Mouse (Mus musculus) kidney, postnatal 25 days (tissue): ENCODE data around the gene Lrrc55.
"Not testable (repeated sequence)": the region's sequence is repeated elsewhere in the genome, so short reads cannot be mapped to it uniquely, and the experiment has no call there.

ENCODE experiments used
- DNase-seq, 2 experiments: peaks; one replicate each; pipeline ENCODE4 v3.0.0; 2021; ENCODE audit warnings: mixed read lengths in 2 of 2

The Lrrc55 gene

DNA sequence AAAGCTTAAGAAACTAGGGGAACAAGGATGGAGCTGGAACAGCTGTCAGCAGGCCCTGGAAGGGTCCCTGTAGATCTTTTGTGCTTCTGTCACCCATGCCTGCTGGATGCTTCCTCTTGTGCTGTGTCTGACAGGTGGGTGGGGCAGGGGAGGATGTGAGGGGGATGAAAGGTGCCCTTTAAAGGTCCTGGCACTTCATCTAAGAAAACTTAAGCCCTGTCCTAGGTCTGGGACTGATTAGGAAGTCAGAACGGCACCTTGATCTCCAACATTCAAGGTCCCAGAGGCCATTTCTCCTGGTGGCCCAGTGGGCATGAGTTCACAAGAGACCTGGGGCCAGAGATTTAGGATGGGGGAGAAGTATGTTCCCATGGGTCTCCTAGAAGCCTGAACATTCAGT is at the start of gene Lrrc55:
Gene Lrrc55 (minus strand): TSS at position 297 of the 400 bp plus-strand sequence.
- DNase-seq: no peak

DNA sequence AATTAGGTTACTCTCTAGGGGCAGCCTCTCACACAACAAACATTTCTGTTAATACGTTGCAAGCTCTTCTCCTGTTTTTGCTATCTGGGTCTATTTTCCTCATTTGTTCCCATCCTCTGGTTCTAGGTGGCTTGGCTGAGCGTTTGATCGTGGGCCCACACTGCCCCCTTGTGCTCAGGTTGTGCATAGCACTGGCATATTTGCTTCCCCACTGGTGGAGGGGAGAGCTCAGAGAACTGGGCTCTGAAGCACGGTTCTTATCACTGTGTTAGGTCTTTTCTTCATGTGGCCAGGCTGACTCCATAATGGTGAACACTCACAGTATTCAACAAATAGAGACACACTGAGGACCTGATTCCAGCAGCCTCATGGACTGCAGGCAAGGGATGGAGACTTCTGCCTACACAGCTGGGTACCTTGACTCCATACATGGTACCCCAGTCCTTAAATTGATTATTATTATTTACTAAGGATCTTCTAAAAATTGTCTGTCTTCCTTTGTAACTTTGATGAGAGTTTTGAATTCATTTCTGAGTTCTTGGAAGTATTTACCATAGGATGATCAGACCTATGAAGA is 49.6 kb upstream of the Lrrc55 start:
- DNase-seq: peak; percentile 63 to 79

- DNase-seq: no peak
Measured at GRCm38 (mm10) chr2:85245737-85246136, 48.7 kb upstream of the Lrrc55 start.

GRCm38 (mm10) chr2:85238068-85238667 is 41.2 kb upstream of the Lrrc55 start:
- DNase-seq: peak in 1 of 2 experiments; percentile 11

DNA sequence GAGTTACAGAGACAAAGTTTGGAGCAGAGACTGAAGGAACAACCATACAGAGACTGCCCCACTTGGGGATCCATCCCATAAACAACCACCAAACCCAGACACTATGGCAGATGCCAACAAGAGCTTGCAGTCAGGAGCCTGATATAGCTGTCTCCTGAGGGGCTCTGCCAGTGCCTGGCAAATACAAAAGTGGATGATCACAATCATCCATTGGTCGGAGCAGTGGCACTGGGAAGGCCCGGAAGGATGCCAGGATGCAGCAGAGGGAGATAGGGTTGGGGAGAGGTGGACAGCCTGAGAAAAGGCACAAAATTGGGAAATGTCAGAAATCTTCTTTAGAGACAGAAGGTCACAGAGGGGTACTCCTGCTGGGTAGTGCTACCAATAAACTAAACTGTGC is 40.2 kb upstream of the Lrrc55 start:
- not testable (repeated sequence) for DNase-seq

DNA sequence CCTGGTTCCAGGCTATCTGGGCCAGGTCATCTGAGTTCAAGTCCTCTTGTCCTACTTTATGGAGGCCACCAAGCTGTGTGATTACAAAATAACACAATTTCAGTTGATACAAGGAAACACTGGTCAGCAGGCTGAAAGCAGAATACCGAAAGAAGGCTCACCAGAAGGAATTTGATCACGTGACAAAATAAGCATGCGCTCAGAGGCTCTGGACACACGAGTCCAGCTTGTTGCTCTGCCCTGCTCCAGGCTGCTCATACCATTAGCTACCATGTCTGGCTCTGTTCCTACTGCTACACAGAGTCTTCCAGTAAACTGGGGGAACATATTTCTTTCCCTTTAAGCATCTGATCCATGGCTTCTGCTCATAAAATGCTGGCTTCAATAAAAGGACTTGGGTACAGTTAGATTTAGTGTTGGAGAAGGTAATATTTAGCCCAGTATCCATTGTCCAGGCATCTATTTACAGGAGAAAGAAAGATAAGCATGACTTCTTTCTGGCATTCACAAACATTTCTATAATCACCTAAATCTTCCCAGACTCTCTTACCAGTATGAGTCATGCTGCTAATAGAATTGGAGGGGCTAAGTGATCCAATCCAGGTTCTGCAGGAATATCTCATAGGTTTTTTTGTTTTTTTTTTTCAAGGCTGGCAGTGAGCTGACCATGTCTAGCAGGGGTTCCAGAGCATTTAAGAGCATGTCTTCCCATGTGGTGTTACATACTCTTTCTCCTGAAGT is 33.9 kb upstream of the Lrrc55 start:
- DNase-seq: no peak

DNA sequence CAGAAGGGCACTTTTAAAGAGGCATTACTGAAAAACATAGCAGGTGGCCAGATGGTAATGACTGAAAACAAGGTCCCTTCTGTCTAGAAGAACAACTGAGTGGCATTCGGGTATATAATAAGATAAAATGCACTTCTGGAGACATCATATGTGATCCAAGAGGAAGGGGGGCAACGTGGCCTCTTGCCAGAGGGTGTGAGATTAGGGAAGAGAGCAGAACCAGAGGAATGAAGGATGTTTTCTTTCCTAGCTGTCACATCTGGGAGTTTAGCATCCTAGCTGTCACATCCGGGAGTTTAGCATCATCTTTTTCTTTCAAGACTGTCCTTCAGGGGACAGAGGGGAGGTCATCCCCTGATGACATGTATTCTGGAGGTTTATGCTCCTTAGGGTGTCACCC is 32.6 kb upstream of the Lrrc55 start:
- DNase-seq: no peak

- DNase-seq: no peak
Measured at GRCm38 (mm10) chr2:85227816-85228335, 30.9 kb upstream of the Lrrc55 start.

DNA sequence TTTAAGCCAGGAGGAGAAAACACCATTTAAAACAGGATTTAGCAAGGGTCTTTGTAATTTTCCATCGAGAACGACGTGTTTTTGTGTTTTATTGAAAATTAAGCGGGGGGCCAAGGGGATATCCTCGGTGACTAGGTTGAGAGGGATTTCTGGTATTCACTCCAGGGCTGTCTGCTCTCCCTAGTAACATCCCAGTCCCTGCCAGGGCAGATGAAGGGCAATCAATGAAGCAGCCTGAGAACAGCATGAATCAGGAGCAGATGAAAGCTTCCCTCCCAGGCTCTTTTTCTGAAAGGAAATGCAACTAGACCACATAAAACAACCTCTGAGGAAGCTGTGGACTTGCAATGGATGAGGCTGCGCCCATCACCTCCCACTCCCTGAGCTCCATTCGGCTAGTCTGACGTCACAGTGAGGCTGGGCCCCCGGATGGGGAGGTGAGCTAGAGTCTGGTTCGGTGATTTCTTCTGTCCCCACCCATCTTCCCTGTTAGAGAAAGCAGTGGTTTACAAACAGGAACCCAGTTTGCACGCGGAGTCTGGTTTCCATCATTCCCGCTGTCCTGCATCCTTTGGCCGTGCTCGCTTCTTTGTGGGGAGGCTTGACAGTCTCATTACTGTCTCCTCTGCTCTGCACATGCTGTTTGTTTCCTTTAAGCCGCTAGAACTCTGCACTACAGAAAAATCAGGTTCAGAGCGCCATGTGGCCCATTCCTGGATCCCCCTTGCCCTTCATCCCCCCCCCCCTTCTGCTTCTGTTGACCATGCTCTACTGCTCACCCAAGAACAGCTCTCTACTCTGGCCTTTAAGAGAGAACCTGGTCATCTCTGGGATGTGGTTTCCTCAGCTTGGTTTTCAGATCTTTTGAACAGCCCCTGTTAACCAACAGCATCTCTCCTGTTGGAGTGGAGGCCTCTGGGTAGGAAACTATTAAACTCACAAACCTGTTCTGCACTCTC is 27.5 kb upstream of the Lrrc55 start:
- DNase-seq: no peak

DNA sequence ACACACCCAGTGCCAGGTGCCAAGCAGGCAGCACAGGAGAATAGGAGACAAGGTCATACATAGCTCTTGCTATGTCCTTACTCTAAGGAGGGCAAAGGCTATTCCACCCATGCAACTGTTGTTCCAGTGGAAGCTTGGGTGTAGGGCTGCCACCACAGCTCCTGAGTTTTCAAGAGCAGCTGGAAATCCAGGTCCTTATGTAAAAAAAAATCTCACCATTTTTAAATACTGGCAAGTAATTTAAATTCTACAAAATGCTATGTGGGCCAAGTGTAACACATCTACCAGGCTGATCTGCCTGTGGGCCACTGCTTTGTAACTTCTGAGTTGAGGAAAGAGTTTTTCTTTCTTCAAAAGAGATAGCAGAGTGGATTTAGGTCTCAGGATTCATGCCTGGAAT is 19.6 kb upstream of the Lrrc55 start:
- no peak for DNase-seq

DNA sequence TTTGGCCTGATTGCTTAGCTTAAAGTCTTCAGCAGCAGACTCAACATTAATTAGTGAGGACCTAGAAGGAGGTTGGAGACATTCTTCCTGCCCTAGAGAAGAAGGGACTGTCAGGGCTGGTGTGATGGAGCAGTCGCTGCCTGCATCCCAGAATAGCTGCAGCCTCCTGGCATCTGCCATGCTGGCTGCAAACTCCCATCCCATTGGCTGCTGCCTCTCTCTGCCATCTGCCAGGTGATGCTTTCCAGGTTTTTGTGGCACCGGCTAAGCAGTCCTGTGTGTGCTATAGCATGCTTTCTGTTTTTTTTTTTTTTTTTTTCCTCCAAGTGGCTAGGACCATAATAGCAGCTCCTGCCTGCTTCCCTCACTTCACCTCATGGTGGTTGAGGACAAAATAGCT is 16.7 kb upstream of the Lrrc55 start:
- no peak for DNase-seq

GRCm38 (mm10) chr2:85209301-85209700 is 12.3 kb upstream of the Lrrc55 start:
- no peak for DNase-seq

DNA sequence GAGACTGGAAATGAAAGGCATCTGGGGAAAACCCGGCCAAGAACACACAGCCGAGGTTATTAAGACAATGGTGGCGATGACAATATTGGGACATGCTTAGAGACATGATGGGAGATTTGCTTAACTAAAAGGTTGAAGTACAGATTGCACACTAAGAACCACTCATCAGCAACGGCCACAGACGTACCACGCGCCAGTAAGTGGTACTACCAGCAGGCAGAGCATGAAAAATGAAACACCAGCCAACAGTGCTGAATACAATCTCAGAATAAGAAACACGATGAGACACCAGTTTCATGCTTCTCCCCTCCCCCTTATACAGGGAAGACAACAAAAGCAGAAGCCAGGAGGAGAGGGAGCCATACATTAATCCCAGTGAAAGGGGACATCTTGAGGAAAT is 8.2 kb upstream of the Lrrc55 start:
- DNase-seq: no peak

GRCm38 (mm10) chr2:85198011-85198965 is 1.3 kb upstream of the Lrrc55 start:
- DNase-seq: no peak

GRCm38 (mm10) chr2:85194566-85194965 is 2.4 kb downstream of the Lrrc55 start:
- no peak for DNase-seq

GRCm38 (mm10) chr2:85187582-85188151 is 9.3 kb downstream of the Lrrc55 start:
- DNase-seq: no peak

DNA sequence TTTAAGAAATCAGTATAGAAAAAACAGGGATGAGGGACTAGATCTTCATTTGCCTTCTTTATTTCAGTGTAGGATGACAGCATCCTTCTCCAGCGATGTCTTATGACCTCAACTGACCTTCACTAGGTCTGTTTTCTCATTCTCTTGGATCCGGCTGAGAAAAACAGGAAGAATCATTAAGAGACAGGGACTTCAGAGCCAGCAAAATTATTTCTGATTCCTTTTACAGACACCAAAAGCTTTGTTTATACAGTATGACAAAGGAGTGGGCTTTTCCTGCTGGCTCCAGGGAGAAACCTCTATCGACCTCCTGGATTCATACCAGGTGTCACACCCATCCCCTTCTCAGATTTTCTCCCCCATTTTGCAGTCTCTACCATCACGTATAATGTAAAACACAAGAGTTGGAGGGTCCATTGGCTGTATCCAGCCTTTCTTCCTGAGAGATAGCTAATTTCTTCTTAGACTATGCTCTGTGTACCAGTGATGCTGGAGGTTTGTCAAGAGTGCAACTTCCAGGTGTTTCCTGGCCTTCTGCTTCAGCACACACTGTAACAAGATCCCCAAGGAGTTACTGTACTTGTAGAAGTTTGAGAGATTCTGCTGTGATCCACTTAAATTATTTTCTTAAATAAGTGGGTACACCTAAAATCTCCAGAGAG is 18.7 kb downstream of the Lrrc55 start:
- peak in 1 of 2 experiments; percentile 12 for DNase-seq

DNA sequence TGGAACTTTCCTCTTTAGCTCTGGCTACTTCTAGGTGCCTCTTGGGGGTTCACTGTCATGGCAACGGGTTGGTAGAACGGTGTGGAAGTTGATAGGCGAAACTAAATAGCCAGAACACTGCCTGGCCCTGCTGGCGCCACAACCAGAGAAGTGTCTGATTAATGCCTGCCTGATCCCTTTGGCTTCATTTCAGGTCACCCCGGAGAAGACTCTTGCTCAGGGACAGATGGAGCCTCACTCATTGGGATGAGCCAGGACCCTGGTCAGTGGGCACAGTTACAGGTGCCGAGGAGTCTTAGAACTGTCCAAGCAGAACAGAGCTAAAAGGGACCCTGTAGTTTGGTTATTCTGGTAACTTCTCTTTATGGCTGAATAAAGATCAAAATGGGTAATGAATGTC is 23.5 kb downstream of the Lrrc55 start:
- no peak for DNase-seq

DNA sequence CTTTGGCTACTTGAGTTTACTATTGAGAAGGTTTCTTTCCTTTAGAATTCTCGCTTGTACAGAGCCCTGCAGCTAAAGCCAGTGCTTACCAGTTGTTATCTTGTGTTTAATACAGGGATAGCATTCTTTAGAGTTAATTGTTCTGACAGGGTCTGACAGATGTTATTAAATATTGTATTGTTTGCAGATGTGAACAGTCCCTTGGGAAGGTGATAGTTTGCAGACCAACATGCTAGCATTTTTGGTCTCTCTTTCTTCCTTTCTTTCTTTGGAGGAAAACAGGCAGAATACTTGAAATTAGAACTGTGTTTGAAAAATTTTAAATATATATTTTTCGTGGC is 24.3 kb downstream of the Lrrc55 start:
- no peak for DNase-seq

- peak in 1 of 2 experiments; percentile 28 for DNase-seq
Measured at GRCm38 (mm10) chr2:85172071-85172762, 24.8 kb downstream of the Lrrc55 start.
